Mouse (Mus musculus) small intestine, adult 2 months (tissue): Measurements from ENCODE around the gene Tmcc2. TPM values are rescaled to one million over a fixed set of nuclear protein-coding genes. Genes with fewer than 3 reads are reported as not detected.

ENCODE experiments used
- H3K27ac ChIP-seq: fragments of 200-500 bp; 2 replicates; pipeline ENCODE4 v1.5.1; 2012; ENCODE audit warnings: low read depth, low read length, control low read depth, inconsistent platforms; ENCODE audit not compliant: insufficient read depth
- H3K27me3 ChIP-seq: fragments of 200-500 bp; 2 replicates; pipeline ENCODE4 v1.6.1; 2012; ENCODE audit warnings: mild to moderate bottlenecking, moderate library complexity, low read length, inconsistent platforms; ENCODE audit not compliant: control insufficient read depth, insufficient read depth
- H3K36me3 ChIP-seq: fragments of 200-500 bp; 2 replicates; pipeline ENCODE4 v1.6.1; 2012; ENCODE audit warnings: mild to moderate bottlenecking, low read length, control low read depth, inconsistent platforms; ENCODE audit not compliant: control insufficient read depth, insufficient read depth
- H3K4me1 ChIP-seq: fragments of 200-500 bp; 2 replicates; pipeline ENCODE4 v1.6.1; 2012; ENCODE audit warnings: low read length, inconsistent platforms, mixed read lengths; ENCODE audit not compliant: control insufficient read depth, insufficient read depth, insufficient read length
- H3K4me3 ChIP-seq: fragments of 200-500 bp; 2 replicates; pipeline ENCODE4 v1.5.1; 2012; ENCODE audit warnings: low read depth, mild to moderate bottlenecking, control low read depth, inconsistent platforms, low read length, moderate library complexity
- CTCF ChIP-seq: fragments of 200-500 bp; IDR thresholded peaks from 2 replicates; pipeline ENCODE4 v1.5.1; 2012; ENCODE audit warnings: low read depth, mild to moderate bottlenecking, control low read depth, inconsistent platforms, low read length, moderate library complexity, mixed read lengths; ENCODE audit not compliant: insufficient replicate concordance, insufficient read length; ENCODE audit errors: extremely low read depth
- POLR2A ChIP-seq: fragments of 200-500 bp; IDR thresholded peaks from 2 replicates; pipeline ENCODE4 v1.6.1; 2012; ENCODE audit warnings: low read depth, mild to moderate bottlenecking, control low read depth, inconsistent platforms, low read length, moderate library complexity
- WGBS: fragments of 180-500 bp; shearing (Covaris S2); methylation state at CpG from one replicate; pipeline ENCODE4 v1.1.7; 2018; 5-methylcytosine and 5-hydroxymethylcytosine counted together
- polyA plus RNA-seq: library from polyadenylated mRNA; depleted of rRNA; stranded (reverse); fragments of >200 nt; gene quantifications from 2 replicates; pipeline ENCODE4 v1.2.3, GENCODE M21; 2012

Gene Tmcc2
- polyA plus RNA-seq, 1 experiment = 3.8 TPM

GRCm38 (mm10) chr1:132381929-132382328, 9.2 kb downstream of the Tmcc2 start:
- Histone ChIP-seq H3K4me3 (no peak overlapping the region), H3K27me3 (no peaks in the 10 kb centered on the region), H3K36me3 (no peaks in the 10 kb centered on the region), H3K27ac (no peak overlapping the region), H3K4me1 (peaks cover 3% of the 10 kb centered on the region)
- 60% methylated on average over 10 of the region's 10 CpGs for WGBS
- TF ChIP-seq POLR2A = no peak
- TF ChIP-seq CTCF = no peak

GRCm38 (mm10) chr1:132380550-132381100, 10.5 kb downstream of the Tmcc2 start:
- H3K4me3 ChIP-seq = no peak overlapping the region
- no peak overlapping the region for H3K27ac ChIP-seq
- 82% methylated on average over 27 of the region's 27 CpGs for WGBS
- H3K36me3 ChIP-seq = no peaks in the 10 kb centered on the region
- no peak for TF ChIP-seq POLR2A
- no peak for TF ChIP-seq CTCF
- peaks cover 7% of the 10 kb centered on the region for H3K4me1 ChIP-seq
- no peaks in the 10 kb centered on the region for H3K27me3 ChIP-seq

GRCm38 (mm10) chr1:132377811-132378210, 13.3 kb downstream of the Tmcc2 start:
- Histone ChIP-seq H3K4me3 (no peak overlapping the region), H3K27me3 (no peaks in the 10 kb centered on the region), H3K27ac (no peak overlapping the region), H3K4me1 (peaks cover 3% of the 10 kb centered on the region), H3K36me3 (no peaks in the 10 kb centered on the region)
- TF ChIP-seq POLR2A (no peak), CTCF (no peak)
- WGBS = 66% methylated on average over 3 of the region's 3 CpGs

DNA sequence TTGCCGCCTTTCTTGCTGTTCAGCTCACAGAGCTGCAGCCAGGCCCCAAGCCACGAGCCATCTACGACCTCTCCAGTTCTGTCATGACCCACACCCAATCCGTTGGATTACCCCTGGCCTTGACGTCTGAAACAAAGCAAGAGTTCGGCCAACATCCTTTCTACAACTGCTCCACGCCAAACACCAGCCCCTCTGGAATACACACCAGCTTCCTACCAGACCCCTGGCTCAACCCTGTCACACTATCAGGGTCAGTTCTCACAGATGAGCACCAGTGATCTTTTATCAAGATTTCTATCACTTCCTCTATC, 14.1 kb downstream of the Tmcc2 start:
- H3K27me3 ChIP-seq = no peaks in the 10 kb centered on the region
- H3K4me3 ChIP-seq = no peak overlapping the region
- H3K4me1 ChIP-seq = peaks cover 3% of the 10 kb centered on the region
- no peak overlapping the region for H3K27ac ChIP-seq
- H3K36me3 ChIP-seq = no peaks in the 10 kb centered on the region
- no peak for TF ChIP-seq POLR2A
- TF ChIP-seq CTCF = no peak
- 45% methylated on average over 7 of the region's 7 CpGs for WGBS

- Histone ChIP-seq H3K4me1 (peaks cover 3% of the 10 kb centered on the region), H3K27me3 (no peaks in the 10 kb centered on the region), H3K36me3 (no peaks in the 10 kb centered on the region), H3K4me3 (no peak overlapping the region), H3K27ac (no peak overlapping the region)
- no peak for TF ChIP-seq POLR2A
- no peak for TF ChIP-seq CTCF
- WGBS = 80% methylated on average over 8 of the region's 8 CpGs
Observed at GRCm38 (mm10) chr1:132376211-132377054, 14.6 kb downstream of the Tmcc2 start.

- no peaks in the 10 kb centered on the region for H3K36me3 ChIP-seq
- no peak for TF ChIP-seq CTCF
- no peak for TF ChIP-seq POLR2A
- H3K27me3 ChIP-seq = no peaks in the 10 kb centered on the region
- no peak overlapping the region for H3K27ac ChIP-seq
- WGBS = 38% methylated on average over 4 of the region's 4 CpGs
- H3K4me3 ChIP-seq = no peak overlapping the region
- peaks cover 6% of the 10 kb centered on the region for H3K4me1 ChIP-seq
Observed at GRCm38 (mm10) chr1:132375256-132375655, 15.8 kb downstream of the Tmcc2 start.

- no peaks in the 10 kb centered on the region for H3K27me3 ChIP-seq
- TF ChIP-seq POLR2A = no peak
- no peak for TF ChIP-seq CTCF
- peaks cover 6% of the 10 kb centered on the region for H3K4me1 ChIP-seq
- H3K4me3 ChIP-seq = no peak overlapping the region
- no peaks in the 10 kb centered on the region for H3K36me3 ChIP-seq
- H3K27ac ChIP-seq = no peak overlapping the region
- 65% methylated on average over 3 of the region's 3 CpGs for WGBS
Observed at GRCm38 (mm10) chr1:132374873-132375244, 16.2 kb downstream of the Tmcc2 start.
